Mouse (Mus musculus) neural tube, embryonic 11.5 days (tissue): ENCODE data around the gene Cdc37. TPM values are rescaled to one million over a fixed set of nuclear protein-coding genes. Genes with fewer than 3 reads are reported as not detected.

Experiments used
- ATAC-seq: fragments of 200-750 bp; cut with Nextera tagmentation; 2 replicates; pipeline ENCODE4 v1.8.0; 2017; ENCODE audit warnings: moderate number of reproducible peaks, mild to moderate bottlenecking, moderate TSS enrichment, moderate library complexity; ENCODE audit not compliant: insufficient read depth, low FRiP score, low TSS enrichment
- DNase-seq: peaks from one replicate; pipeline ENCODE4 v3.0.0-alpha.2; 2015; ENCODE audit warnings: low spot score
- H3K27ac ChIP-seq: fragments of 300-500 bp; sonication (generic); 2 replicates; pipeline ENCODE4 v1.5.1; 2014; ENCODE audit warnings: low read depth, mild to moderate bottlenecking, low read length
- H3K27me3 ChIP-seq: fragments of 300-500 bp; sonication (generic); 2 replicates; pipeline ENCODE4 v1.6.1; 2014; ENCODE audit warnings: mild to moderate bottlenecking, low read length, mixed read lengths; ENCODE audit not compliant: control insufficient read depth, insufficient read depth
- H3K36me3 ChIP-seq: fragments of 300-500 bp; sonication (generic); 2 replicates; pipeline ENCODE4 v1.6.1; 2014; ENCODE audit warnings: mild to moderate bottlenecking, low read length, moderate library complexity, mixed read lengths; ENCODE audit not compliant: control insufficient read depth, insufficient read depth
- H3K4me1 ChIP-seq: fragments of 300-500 bp; sonication (generic); 2 replicates; pipeline ENCODE4 v1.6.1; 2014; ENCODE audit warnings: low read length, mixed read lengths; ENCODE audit not compliant: control insufficient read depth, insufficient read depth
- H3K4me2 ChIP-seq: fragments of 300-500 bp; sonication (generic); 2 replicates; pipeline ENCODE4 v1.6.1; 2014; ENCODE audit warnings: low read depth, mild to moderate bottlenecking, moderate library complexity
- H3K4me3 ChIP-seq: fragments of 300-500 bp; sonication (generic); 2 replicates; pipeline ENCODE4 v1.5.1; 2014; ENCODE audit warnings: low read depth, low read length
- H3K9ac ChIP-seq: fragments of 300-500 bp; sonication (generic); 2 replicates; pipeline ENCODE4 v1.6.1; 2014; ENCODE audit warnings: mild to moderate bottlenecking, low read length
- H3K9me3 ChIP-seq: fragments of 300-500 bp; sonication (generic); 2 replicates; pipeline ENCODE4 v1.6.1; 2016; ENCODE audit warnings: low read length; ENCODE audit not compliant: control insufficient read depth
- WGBS: fragments of 180-500 bp; shearing (Covaris S2); extraction: QIAGEN DNeasy Blood & Tissue Kit; methylation state at CpG from one replicate; pipeline ENCODE4 v1.1.7; 2014; 5-methylcytosine and 5-hydroxymethylcytosine counted together
- polyA plus RNA-seq: library from polyadenylated mRNA; unstranded; fragments of >200 nt; fragmentation: Nextera tagmentation; extraction: Ambion mirVana; gene quantifications from 2 replicates; pipeline ENCODE4 v1.2.1, GENCODE M21; 2014

Cdc37 gene
- polyA plus RNA-seq, 1 experiment from 2014 or later = 319 TPM

DNA sequence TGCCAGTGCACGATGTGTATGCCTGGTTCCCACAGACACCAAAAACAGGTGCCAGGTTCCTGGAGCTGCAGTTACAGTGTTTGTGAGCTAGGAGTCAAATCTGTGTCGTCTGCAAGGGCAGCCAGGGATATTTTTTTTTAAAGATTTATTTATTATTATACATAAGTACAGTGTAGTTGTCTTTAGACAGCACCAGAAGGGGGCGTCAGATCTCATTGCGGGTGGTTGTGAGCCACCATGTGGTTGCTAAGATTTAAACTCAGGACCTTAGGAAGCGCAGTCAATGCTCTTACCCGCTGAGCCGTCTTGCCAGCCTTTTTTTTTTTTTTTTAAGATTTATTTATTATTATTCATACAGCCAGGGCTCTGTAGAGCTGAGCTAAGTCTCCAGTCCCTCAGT lies 40.1 kb upstream of the Cdc37 start:
- 42% methylated on average over 7 of the region's 7 CpGs for WGBS
- no peak for DNase-seq
- no peaks in the 10 kb centered on the region for H3K36me3 ChIP-seq

DNA sequence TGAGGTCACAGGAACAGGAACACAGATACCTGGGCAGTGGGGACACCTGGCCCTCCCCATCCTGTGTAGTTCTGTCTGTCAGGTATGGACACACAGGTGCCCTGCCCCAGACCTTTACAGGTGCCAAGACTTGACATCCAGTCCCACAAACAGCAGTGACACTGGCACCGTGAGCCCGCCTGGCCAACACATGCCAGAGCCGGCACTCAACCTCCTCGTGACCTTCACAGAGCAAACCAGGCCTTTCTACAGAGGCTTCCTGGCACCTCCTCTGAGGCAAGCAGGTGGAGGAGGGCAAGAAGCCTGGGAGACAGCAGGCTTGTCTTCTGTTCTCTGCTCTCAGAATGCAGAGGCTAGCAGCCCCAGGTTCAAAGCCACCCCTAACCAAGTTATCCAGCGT lies 35.7 kb upstream of the Cdc37 start:
- no peak overlapping the region for H3K4me3 ChIP-seq
- H3K4me1 ChIP-seq = no peaks in the 10 kb centered on the region
- H3K9ac ChIP-seq = no peak overlapping the region
- ATAC-seq (no peak), DNase-seq (no peak)
- H3K27me3 ChIP-seq = peaks cover 20% of the 10 kb centered on the region
- no peak overlapping the region for H3K4me2 ChIP-seq
- no peaks in the 10 kb centered on the region for H3K36me3 ChIP-seq
- no peak overlapping the region for H3K27ac ChIP-seq
- H3K9me3 ChIP-seq = no peaks in the 10 kb centered on the region
- 85% methylated on average over 5 of the region's 5 CpGs for WGBS

More for the DNA sequence above, 40.1 kb upstream of the Cdc37 start:
- H3K4me2 ChIP-seq = no peak overlapping the region
- peaks cover under 1% of the 10 kb centered on the region; the same call in 1 of the 2 replicates for H3K27me3 ChIP-seq
- no peaks in the 10 kb centered on the region for H3K4me1 ChIP-seq
- H3K9me3 ChIP-seq = no peaks in the 10 kb centered on the region
- no peak for ATAC-seq
- no peak overlapping the region for H3K9ac ChIP-seq
- no peak overlapping the region for H3K4me3 ChIP-seq
- H3K27ac ChIP-seq = no peak overlapping the region

DNA sequence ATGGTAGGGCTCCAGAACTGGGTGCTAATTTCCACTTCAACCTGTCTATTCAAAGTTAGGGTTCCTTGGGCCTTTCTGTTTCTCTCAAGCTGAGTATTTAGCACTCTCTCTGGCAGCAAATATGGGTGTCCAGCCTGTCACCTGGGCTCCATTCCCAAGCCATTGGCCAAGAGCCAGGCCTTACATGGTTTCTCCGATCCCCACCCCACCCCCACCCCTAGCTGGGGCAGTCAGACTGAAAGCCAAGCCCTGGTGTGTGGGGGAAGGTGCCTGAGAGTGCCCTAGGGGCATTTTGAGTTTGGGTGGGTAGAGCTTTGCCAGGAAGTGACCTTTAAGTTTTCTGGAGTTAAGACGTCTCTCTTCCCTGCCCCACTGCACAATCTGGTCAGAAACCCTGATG lies 35.0 kb upstream of the Cdc37 start:
- H3K9me3 ChIP-seq = no peaks in the 10 kb centered on the region
- DNase-seq = no peak
- no peak overlapping the region for H3K4me3 ChIP-seq
- H3K27me3 ChIP-seq = peaks cover 20% of the 10 kb centered on the region
- WGBS = 60% methylated on average over 2 of the region's 2 CpGs
- H3K9ac ChIP-seq = no peak overlapping the region
- no peak for ATAC-seq
- H3K27ac ChIP-seq = no peak overlapping the region
- no peaks in the 10 kb centered on the region for H3K4me1 ChIP-seq
- no peaks in the 10 kb centered on the region for H3K36me3 ChIP-seq
- H3K4me2 ChIP-seq = no peak overlapping the region

DNA sequence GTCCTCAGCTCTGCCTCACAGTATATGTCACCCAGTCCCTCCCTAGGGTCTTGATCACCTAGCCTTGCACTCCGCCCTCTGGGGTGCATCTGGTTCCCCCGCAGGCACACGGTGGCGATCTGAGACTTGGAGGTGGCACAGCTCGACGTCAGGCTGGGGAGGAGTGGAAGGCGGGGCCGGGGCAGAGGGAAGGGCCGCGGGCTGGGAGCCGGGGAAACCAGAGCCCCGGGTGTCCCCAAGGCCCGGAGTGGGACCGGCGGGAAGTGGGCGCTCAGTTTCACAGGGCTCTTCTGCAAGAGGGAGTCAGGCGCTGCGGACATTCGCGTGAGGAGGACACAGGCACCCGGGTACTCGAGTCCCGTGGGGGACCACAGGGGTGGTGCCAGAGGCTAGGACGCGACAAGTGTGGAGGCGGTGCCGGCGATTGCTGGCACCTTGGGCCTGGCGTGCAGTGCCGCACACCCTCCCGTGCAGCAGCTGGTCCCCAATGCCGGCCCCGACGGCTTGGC lies 34.2 kb upstream of the Cdc37 start:
- Histone ChIP-seq H3K4me3 (0 out of 2 replicates have a peak overlapping the region, but pooled peaks have one; percentile 10), H3K9me3 (no peaks in the 10 kb centered on the region), H3K36me3 (no peaks in the 10 kb centered on the region), H3K27ac (no peak overlapping the region), H3K9ac (no peak overlapping the region), H3K4me2 (peak overlapping the region; percentile 15; the same call in 1 of the 2 replicates), H3K4me1 (no peaks in the 10 kb centered on the region), H3K27me3 (peaks cover 20% of the 10 kb centered on the region)
- 8% methylated on average over 34 of the region's 34 CpGs for WGBS
- DNase-seq (no peak), ATAC-seq (no peak)

DNA sequence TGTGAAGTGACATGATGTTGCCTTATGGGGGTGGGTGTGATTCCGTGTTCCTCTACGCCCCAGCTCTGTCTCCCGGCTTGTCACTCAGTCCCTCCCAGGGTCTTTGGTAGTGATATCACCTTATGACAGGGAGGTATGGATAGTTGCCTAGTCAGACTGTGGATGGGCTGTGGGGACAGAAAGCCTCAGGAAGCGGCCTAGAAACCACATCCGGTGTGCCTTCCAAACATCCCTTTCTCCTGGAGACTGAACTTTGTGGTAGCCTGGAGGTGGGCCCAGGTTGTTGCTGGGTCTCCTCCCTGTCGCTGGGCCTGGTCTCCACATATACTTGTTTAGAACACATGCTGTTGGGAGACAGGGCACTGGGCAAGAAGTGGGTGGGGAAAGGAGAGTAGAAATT lies 33.6 kb upstream of the Cdc37 start:
- Histone ChIP-seq H3K9me3 (no peaks in the 10 kb centered on the region), H3K27me3 (peaks cover 20% of the 10 kb centered on the region)
- WGBS = 82% methylated on average over 6 of the region's 6 CpGs

DNA sequence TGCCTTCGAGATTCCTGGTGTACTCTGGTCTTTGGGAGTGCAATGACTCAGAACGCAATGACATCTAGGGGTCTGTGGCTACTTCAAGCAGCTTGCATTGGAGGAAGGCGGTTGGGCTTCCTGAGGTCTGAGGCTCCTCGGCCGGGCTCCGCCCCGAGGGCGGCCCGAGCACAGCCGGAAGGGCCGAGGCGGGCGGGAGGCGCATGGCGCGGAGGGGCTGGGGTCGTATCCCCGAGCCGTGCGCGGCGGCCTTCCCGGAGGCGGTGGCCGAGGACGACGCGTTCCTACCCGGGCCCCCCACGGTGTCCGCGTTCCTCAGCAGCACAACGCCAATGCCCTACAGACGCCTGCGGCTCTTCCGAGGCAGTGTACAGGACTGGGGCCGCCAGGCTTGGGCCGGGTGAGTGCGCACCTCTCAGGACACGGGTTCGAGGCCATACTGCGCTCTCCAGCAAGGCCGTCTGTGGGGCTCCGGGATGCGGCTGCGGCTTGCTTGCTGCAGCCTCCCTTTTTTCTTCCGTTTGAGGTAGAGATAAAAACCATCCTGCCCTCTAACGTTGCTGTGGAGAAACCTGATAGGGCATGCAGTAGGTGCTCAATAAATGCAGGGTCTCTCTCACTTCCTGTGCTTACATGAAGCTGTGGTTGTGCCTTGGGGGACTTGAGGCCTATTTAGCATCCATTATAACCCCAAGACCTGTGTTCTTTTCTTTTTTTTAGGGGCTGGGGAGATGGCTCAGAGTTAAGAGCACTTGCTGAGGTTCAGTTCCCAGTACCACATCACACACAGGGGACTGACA lies 31.8 kb upstream of the Cdc37 start:
- no peaks in the 10 kb centered on the region for H3K4me1 ChIP-seq
- H3K4me2 ChIP-seq = peak overlapping the region; percentile 31
- 6% methylated on average over 47 of the region's 48 CpGs for WGBS
- H3K27ac ChIP-seq = no peak overlapping the region
- no peaks in the 10 kb centered on the region for H3K36me3 ChIP-seq
- H3K9me3 ChIP-seq = no peaks in the 10 kb centered on the region
- H3K4me3 ChIP-seq = peak overlapping the region; percentile 16; the same call in 1 of the 2 replicates
- ATAC-seq = no peak
- peak; percentile 40 for DNase-seq
- H3K27me3 ChIP-seq = peaks cover 20% of the 10 kb centered on the region
- H3K9ac ChIP-seq = 0 out of 2 replicates have a peak overlapping the region, but pooled peaks have one; percentile 18

More for the DNA sequence above, 33.6 kb upstream of the Cdc37 start:
- Histone ChIP-seq H3K9ac (no peak overlapping the region), H3K4me3 (no peak overlapping the region), H3K4me2 (no peak overlapping the region), H3K36me3 (no peaks in the 10 kb centered on the region), H3K27ac (no peak overlapping the region), H3K4me1 (no peaks in the 10 kb centered on the region)
- DNase-seq = no peak
- no peak for ATAC-seq

DNA sequence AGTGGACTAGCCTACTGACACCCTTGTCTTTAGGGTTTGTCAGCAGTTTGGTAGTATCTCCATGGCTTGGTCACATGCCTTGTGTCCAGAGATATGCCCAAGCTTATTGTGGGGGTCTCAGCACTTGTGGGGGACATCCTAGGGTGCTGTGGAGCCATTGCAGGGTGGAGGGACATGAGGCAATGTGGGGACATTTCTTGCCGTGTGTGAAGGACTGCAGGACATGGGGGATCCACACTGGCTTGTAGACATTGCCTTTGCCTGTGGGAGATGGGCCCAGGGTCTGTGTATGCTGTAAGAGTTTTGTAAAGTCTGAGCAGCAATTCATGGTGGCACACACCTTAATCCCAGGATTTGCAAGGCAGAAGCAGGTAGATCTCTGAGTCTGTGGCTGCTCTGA lies 31.1 kb upstream of the Cdc37 start:
- Histone ChIP-seq H3K27me3 (peaks cover 20% of the 10 kb centered on the region), H3K4me3 (no peak overlapping the region), H3K27ac (no peak overlapping the region), H3K9me3 (no peaks in the 10 kb centered on the region), H3K4me1 (no peaks in the 10 kb centered on the region), H3K9ac (no peak overlapping the region), H3K4me2 (no peak overlapping the region), H3K36me3 (no peaks in the 10 kb centered on the region)
- no peak for DNase-seq
- no peak for ATAC-seq
- 70% methylated on average over 1 of the region's 1 CpGs for WGBS

DNA sequence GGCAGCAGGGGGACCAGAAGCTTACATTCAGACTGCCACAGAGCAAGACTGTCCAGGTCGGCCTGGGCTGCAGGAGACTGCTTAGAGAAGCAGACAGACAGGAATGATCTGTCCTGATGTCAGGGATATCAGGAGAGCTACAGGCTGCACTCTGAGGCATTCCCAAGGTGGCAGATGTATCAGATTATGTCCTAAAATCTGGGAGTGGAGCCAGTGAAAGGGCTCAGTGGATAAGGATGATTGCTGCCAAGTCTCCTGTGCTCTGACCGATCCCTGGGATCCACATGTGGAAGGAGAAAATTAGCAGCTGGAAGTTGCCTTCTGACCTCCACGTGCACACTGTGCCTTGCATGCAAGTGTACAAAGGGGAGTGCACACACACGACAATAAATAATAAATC lies 30.6 kb upstream of the Cdc37 start:
- peaks cover 20% of the 10 kb centered on the region for H3K27me3 ChIP-seq
- DNase-seq = no peak
- no peak overlapping the region for H3K4me2 ChIP-seq
- no peak overlapping the region for H3K27ac ChIP-seq
- no peak overlapping the region for H3K9ac ChIP-seq
- no peak for ATAC-seq
- 64% methylated on average over 4 of the region's 4 CpGs for WGBS
- no peaks in the 10 kb centered on the region for H3K4me1 ChIP-seq
- no peaks in the 10 kb centered on the region for H3K9me3 ChIP-seq
- H3K4me3 ChIP-seq = no peak overlapping the region
- H3K36me3 ChIP-seq = no peaks in the 10 kb centered on the region

DNA sequence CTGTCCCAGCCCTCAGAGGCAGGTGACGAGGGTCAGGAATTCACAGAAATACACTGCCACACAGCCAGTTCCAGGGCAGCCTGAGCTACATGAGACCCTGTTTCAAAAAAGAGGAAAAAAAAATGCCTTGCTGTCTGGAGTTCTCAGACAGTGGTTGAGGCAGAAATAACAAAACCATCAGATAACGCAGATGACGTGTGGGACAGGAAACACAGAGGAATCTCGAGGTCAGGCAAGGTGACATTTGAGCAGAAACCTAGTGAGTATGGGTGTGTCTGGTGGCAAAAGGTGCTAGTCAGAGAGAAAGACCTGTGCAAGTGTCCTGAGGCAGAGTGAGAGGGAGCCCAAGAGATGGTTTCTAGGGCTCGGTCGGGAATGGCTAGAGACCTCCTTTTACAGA lies 22.6 kb upstream of the Cdc37 start:
- Histone ChIP-seq H3K4me3 (no peak overlapping the region), H3K4me2 (no peak overlapping the region), H3K4me1 (peaks cover 6% of the 10 kb centered on the region; the same call in 1 of the 2 replicates), H3K36me3 (no peaks in the 10 kb centered on the region), H3K9ac (no peak overlapping the region), H3K27me3 (no peaks in the 10 kb centered on the region), H3K9me3 (no peaks in the 10 kb centered on the region), H3K27ac (no peak overlapping the region)
- ATAC-seq = no peak
- DNase-seq = no peak
- WGBS = 83% methylated on average over 6 of the region's 6 CpGs
